Mouse (Mus musculus) mouse trophoblast stem cell (cell line): ENCODE results near the gene Fpr-rs6.

Source experiments
- in situ Hi-C, 2 experiments: fragments of 300-500 bp; cut with MseI, MboI; formaldehyde crosslinking; loops; 2 replicates in 1 of 2; 3 replicates in 1 of 2; pipeline ENCODE4 v1.15.1; 2025

The Fpr-rs6 gene

DNA sequence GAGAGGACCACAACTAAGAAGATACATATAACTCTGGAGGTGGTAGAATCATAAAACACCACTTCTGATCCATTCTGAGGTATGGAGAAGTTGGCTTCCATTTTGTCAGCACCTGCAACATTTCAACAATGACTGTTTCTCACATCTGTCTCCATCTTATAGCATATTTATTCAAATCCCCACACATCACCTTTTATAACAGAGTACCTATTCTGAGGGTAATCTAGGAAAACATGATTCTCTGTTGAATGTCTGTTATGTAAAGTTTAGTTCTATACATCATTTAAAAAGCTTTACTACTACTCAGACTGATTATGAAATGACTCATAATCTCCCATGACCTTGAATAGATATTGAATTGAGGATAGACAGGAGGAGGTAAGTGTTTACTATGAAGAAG lies at the start of gene Fpr-rs6:
Gene Fpr-rs6, minus strand, starts transcription at position 101 of the 400 bp plus-strand sequence.
- in situ Hi-C loops, result no loop called here
